Mouse (Mus musculus) MEL (cell line): ENCODE results near the gene Fbrsl1. TPM values are rescaled to one million over a fixed set of nuclear protein-coding genes. Genes with fewer than 3 reads are reported as not detected.
A peak's percentile ranks its signal among the peaks of the same experiment; 100 is the strongest.

Experiments used
- DNase-seq: peaks from one replicate; pipeline ENCODE4 v3.0.0; 2011; ENCODE audit warnings: low read depth, low spot score
- H3K27ac ChIP-seq: 2 replicates; pipeline ENCODE4 v1.5.1; 2012; ENCODE audit warnings: low read depth, mild to moderate bottlenecking, control low read depth, low read length, moderate library complexity; ENCODE audit not compliant: control insufficient read depth
- H3K27me3 ChIP-seq, 2 experiments: fragments of 150-350 bp in 1 of 2; sonication (generic) in 1 of 2; 2 replicates each; pipeline ENCODE4 v1.6.1; 2012; ENCODE audit warnings: low read length in 2 of 2, mild to moderate bottlenecking in 2 of 2, improper control_type of control experiment in 1 of 2, moderate library complexity in 1 of 2; ENCODE audit not compliant: insufficient read depth in 2 of 2, control insufficient read depth in 1 of 2
- H3K36me3 ChIP-seq, 2 experiments: 2 replicates each; pipeline ENCODE4 v1.6.1; 2012 to 2014; ENCODE audit warnings: low read length in 2 of 2, improper control_type of control experiment in 1 of 2, inconsistent platforms in 1 of 2, mild to moderate bottlenecking in 1 of 2; ENCODE audit not compliant: insufficient read depth in 2 of 2, control insufficient read depth in 1 of 2
- H3K4me1 ChIP-seq, 2 experiments: fragments of 150-350 bp in 1 of 2; sonication (generic) in 1 of 2; 2 replicates each; pipeline ENCODE4 v1.6.1; 2012; ENCODE audit warnings: low read length in 2 of 2, improper control_type of control experiment in 1 of 2, mild to moderate bottlenecking in 1 of 2; ENCODE audit not compliant: insufficient read depth in 2 of 2, control insufficient read depth in 1 of 2
- H3K4me3 ChIP-seq, 2 experiments: fragments of 150-350 bp in 1 of 2; sonication (generic) in 1 of 2; 2 replicates each; pipeline ENCODE4 v1.5.1; 2012; ENCODE audit warnings: low read depth in 2 of 2, low read length in 2 of 2, mild to moderate bottlenecking in 2 of 2, moderate library complexity in 2 of 2, control low read depth in 1 of 2, improper control_type of control experiment in 1 of 2; ENCODE audit not compliant: control insufficient read depth in 1 of 2, insufficient read depth in 1 of 2
- H3K79me2 ChIP-seq: 2 replicates; pipeline ENCODE4 v1.6.1; 2012; ENCODE audit warnings: mild to moderate bottlenecking, low read length, moderate library complexity; ENCODE audit not compliant: control insufficient read depth, poor library complexity, insufficient read depth
- H3K9ac ChIP-seq: 2 replicates; pipeline ENCODE4 v1.6.1; 2012; ENCODE audit warnings: low read depth, mild to moderate bottlenecking, control low read depth, low read length, moderate library complexity; ENCODE audit not compliant: control insufficient read depth, poor library complexity, severe bottlenecking
- H3K9me3 ChIP-seq: fragments of 150-350 bp; sonication (generic); replicated peaks from 2 replicates; pipeline ENCODE4 v1.6.1; 2012; ENCODE audit warnings: mild to moderate bottlenecking, low read length, improper control_type of control experiment, moderate library complexity; ENCODE audit not compliant: insufficient read depth
- E2F4 ChIP-seq: IDR thresholded peaks from 2 replicates; pipeline ENCODE4 v1.6.1; 2011; ENCODE audit warnings: low read depth, low read length, improper control_type of control experiment, borderline replicate concordance
- ELF1 ChIP-seq: IDR thresholded peaks from 2 replicates; pipeline ENCODE4 v1.6.1; 2014; ENCODE audit warnings: low read depth, mild to moderate bottlenecking, inconsistent platforms, low read length, improper control_type of control experiment, moderate library complexity
- EP300 ChIP-seq, 2 experiments: IDR thresholded peaks; 2 replicates each; pipeline ENCODE4 v1.6.1; 2011; ENCODE audit warnings: improper control_type of control experiment in 2 of 2, low read length in 2 of 2, low read depth in 1 of 2, mild to moderate bottlenecking in 1 of 2
- GATA1 ChIP-seq: IDR thresholded peaks from 2 replicates; pipeline ENCODE4 v1.6.1; 2011; ENCODE audit warnings: low read depth, low read length, improper control_type of control experiment
- KAT2A ChIP-seq: conservative IDR thresholded peaks from 2 replicates; pipeline ENCODE4 v1.6.1; 2012; ENCODE audit warnings: low read depth, low read length, improper control_type of control experiment, inconsistent platforms
- MAX ChIP-seq: IDR thresholded peaks from 2 replicates; pipeline ENCODE4 v1.6.1; 2011; ENCODE audit warnings: low read length, improper control_type of control experiment
- MAZ ChIP-seq: IDR thresholded peaks from 2 replicates; pipeline ENCODE4 v1.6.1; 2012; ENCODE audit warnings: low read depth, mild to moderate bottlenecking, inconsistent platforms, low read length, improper control_type of control experiment
- MEF2A ChIP-seq: IDR thresholded peaks from 2 replicates; pipeline ENCODE4 v1.6.1; 2014; ENCODE audit warnings: low read depth, mild to moderate bottlenecking, inconsistent platforms, low read length, improper control_type of control experiment; ENCODE audit not compliant: poor library complexity, insufficient replicate concordance, severe bottlenecking; ENCODE audit errors: extremely low read depth
- MYB ChIP-seq: IDR thresholded peaks from 2 replicates; pipeline ENCODE4 v1.6.1; 2011; ENCODE audit warnings: mild to moderate bottlenecking, low read depth, low read length, improper control_type of control experiment
- MYC ChIP-seq: IDR thresholded peaks from 2 replicates; pipeline ENCODE4 v1.6.1; 2011; ENCODE audit warnings: low read depth, mild to moderate bottlenecking, low read length, improper control_type of control experiment, moderate library complexity
- NELFE ChIP-seq: IDR thresholded peaks from 2 replicates; pipeline ENCODE4 v1.6.1; 2011; ENCODE audit warnings: low read depth, low read length, improper control_type of control experiment
- NRF1 ChIP-seq: IDR thresholded peaks from 2 replicates; pipeline ENCODE4 v1.6.1; 2014; ENCODE audit warnings: low read depth, mild to moderate bottlenecking, inconsistent platforms, low read length, improper control_type of control experiment, moderate library complexity; ENCODE audit not compliant: poor library complexity, insufficient read depth, severe bottlenecking
- POLR2AphosphoS5 ChIP-seq: IDR thresholded peaks from 2 replicates; pipeline ENCODE4 v1.6.1; 2012; ENCODE audit warnings: low read depth, borderline replicate concordance, mild to moderate bottlenecking, inconsistent platforms, low read length, moderate library complexity, mixed read lengths
- RAD21 ChIP-seq: IDR thresholded peaks from 2 replicates; pipeline ENCODE4 v1.6.1; 2011; ENCODE audit warnings: mild to moderate bottlenecking, low read depth, low read length, improper control_type of control experiment
- RCOR1 ChIP-seq: IDR thresholded peaks from 2 replicates; pipeline ENCODE4 v1.6.1; 2012; ENCODE audit warnings: low read depth, mild to moderate bottlenecking, inconsistent platforms, low read length, improper control_type of control experiment
- SIN3A ChIP-seq: IDR thresholded peaks from 2 replicates; pipeline ENCODE4 v1.6.1; 2012; ENCODE audit warnings: low read length, improper control_type of control experiment, inconsistent platforms
- TCF12 ChIP-seq: IDR thresholded peaks from 2 replicates; pipeline ENCODE4 v1.6.1; 2014; ENCODE audit warnings: low read depth, mild to moderate bottlenecking, inconsistent platforms, low read length, improper control_type of control experiment, moderate library complexity
- UBTF ChIP-seq: IDR thresholded peaks from 2 replicates; pipeline ENCODE4 v1.6.1; 2012; ENCODE audit warnings: low read depth, mild to moderate bottlenecking, inconsistent platforms, low read length, improper control_type of control experiment, moderate library complexity, borderline replicate concordance; ENCODE audit not compliant: insufficient read depth
- USF1 ChIP-seq: IDR thresholded peaks from 2 replicates; pipeline ENCODE4 v1.6.1; 2014; ENCODE audit warnings: low read depth, mild to moderate bottlenecking, inconsistent platforms, low read length, improper control_type of control experiment, moderate library complexity
- ZC3H11A ChIP-seq: IDR thresholded peaks from 2 replicates; pipeline ENCODE4 v1.6.1; 2012; ENCODE audit warnings: low read depth, mild to moderate bottlenecking, inconsistent platforms, low read length, improper control_type of control experiment
- ZMIZ1 ChIP-seq: IDR thresholded peaks from 2 replicates; pipeline ENCODE4 v1.6.1; 2012; ENCODE audit warnings: low read depth, mild to moderate bottlenecking, inconsistent platforms, low read length, improper control_type of control experiment, moderate library complexity
- polyA plus RNA-seq, 2 experiments: library from polyadenylated mRNA; stranded (reverse) in 1 of 2; unstranded in 1 of 2; fragments of >175 nt in 1 of 2; fragments of >200 nt in 1 of 2; gene quantifications; 2 replicates each; pipeline versions ENCODE4 v1.2.1 to v1.2.4; 2012; ENCODE audit warnings: low replicate concordance in 2 of 2, low read depth in 1 of 2; ENCODE audit not compliant: insufficient read length in 2 of 2, insufficient read depth in 1 of 2, missing spikeins in 1 of 2
- total RNA-seq: library from RNA; depleted of rRNA; stranded (reverse); fragments of 300-350 nt; gene quantifications from 2 replicates; pipeline ENCODE4 v1.2.3, GENCODE M21; 2012

Fbrsl1 gene
- total and polyA plus RNA-seq, 3 experiments: 12.7 to 56.1 TPM; not detected in 1

DNA sequence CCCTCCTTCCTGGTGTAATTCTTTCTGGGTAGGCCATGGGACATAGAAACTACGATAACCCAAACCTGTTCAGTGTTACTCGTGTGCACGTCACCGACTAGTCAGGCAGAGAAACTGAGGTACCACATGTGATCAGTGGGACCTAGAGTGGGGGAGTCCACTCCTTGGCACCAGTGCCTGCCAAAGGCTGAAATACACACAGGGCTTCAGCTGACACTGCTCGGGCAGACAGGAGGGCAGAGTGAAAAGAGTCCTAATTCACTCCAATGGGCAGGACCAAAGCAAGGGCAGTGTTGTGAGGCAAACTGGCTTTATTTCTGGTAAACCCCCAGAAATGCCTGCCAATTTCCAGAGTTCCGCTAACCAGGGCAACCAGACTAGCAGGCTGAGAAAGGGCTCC is 26.9 kb downstream of the Fbrsl1 start:
- H3K9ac ChIP-seq: no peak overlapping the region
- no peaks in the 10 kb centered on the region for H3K36me3 ChIP-seq

DNA sequence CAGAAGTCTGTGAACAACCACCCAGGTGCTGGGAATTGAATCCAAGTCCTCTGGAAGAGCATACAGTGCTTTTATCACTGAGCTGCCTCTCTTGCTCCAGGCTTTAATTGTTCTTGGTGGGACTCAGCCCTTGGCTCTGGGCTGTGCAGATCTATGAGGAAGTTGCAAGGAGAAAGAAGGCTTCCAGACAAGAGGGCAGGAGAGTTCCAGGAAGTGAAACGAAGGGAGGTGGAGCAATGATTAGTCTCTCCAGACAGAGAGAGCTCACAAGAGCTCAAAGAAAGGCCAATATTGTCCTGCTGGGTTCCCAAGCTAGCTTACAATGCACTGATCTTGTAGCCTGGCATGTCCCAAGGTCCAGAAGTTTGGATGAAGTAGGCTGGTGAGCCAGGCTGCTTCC is 27.4 kb downstream of the Fbrsl1 start:
- H3K4me1 ChIP-seq: no peaks in the 10 kb centered on the region
- TF ChIP-seq USF1: no peak
- TF ChIP-seq EP300 (IDR thresholded peaks at IDR 0.05; ENCODE audit: low read depth in 1 of 2, low read length in 2 of 2): no peak
- TF ChIP-seq POLR2AphosphoS5: no peak
- no peak for TF ChIP-seq KAT2A
- no peak for TF ChIP-seq RCOR1
- no peak for TF ChIP-seq E2F4
- no peak for TF ChIP-seq SIN3A
- no peak for TF ChIP-seq UBTF
- TF ChIP-seq RAD21: no peak
- no peak for TF ChIP-seq ZMIZ1
- TF ChIP-seq ELF1: no peak; the same call in 1 of the 2 replicates
- TF ChIP-seq MAX: no peak
- no peaks in the 10 kb centered on the region for H3K36me3 ChIP-seq
- H3K27me3 ChIP-seq: no peaks in the 10 kb centered on the region
- no peak overlapping the region for H3K27ac ChIP-seq
- H3K4me3 ChIP-seq: no peak overlapping the region
- DNase-seq: peak; percentile 50
- no peak overlapping the region for H3K9ac ChIP-seq
- H3K79me2 ChIP-seq: no peaks in the 10 kb centered on the region
- no peaks in the 10 kb centered on the region for H3K9me3 ChIP-seq

More for the DNA sequence above, 26.9 kb downstream of the Fbrsl1 start:
- H3K27ac ChIP-seq: no peak overlapping the region
- H3K9me3 ChIP-seq: no peaks in the 10 kb centered on the region
- H3K79me2 ChIP-seq: no peaks in the 10 kb centered on the region
- TF ChIP-seq MEF2A (no peak), MYB (no peak), MYC (no peak), ZC3H11A (no peak), MAZ (no peak), NELFE (no peak), MAX (no peak), TCF12 (no peak), NRF1 (no peak), GATA1 (no peak)
- no peaks in the 10 kb centered on the region for H3K27me3 ChIP-seq
- no peaks in the 10 kb centered on the region for H3K4me1 ChIP-seq
- no peak for DNase-seq
- no peak overlapping the region for H3K4me3 ChIP-seq
